Mouse (Mus musculus): Measurements from ENCODE around the gene Mms19. TPM values are rescaled to one million over a fixed set of nuclear protein-coding genes. Genes with fewer than 3 reads are reported as not detected.

Mms19 gene
- total RNA-seq, 2 experiments from 2014 or later = 13.2 to 17.2 TPM

GRCm38 (mm10) chr19:42000446-42000958 is 19.5 kb upstream of the Mms19 start:
- intact Hi-C loops (cut with DNase I) = no loop called here
- no peak for DNase-seq (ENCODE audit: low spot score)

- intact Hi-C loops (cut with DNase I) = loop anchor here (2.0 kb wide), 1 partner anchor 17 kb away; no protein-coding TSS in a partner anchor
- no peak for DNase-seq (ENCODE audit: low spot score)
Observed at GRCm38 (mm10) chr19:41999688-42000283, 18.8 kb upstream of the Mms19 start.

GRCm38 (mm10) chr19:41998770-41999548 is 18.0 kb upstream of the Mms19 start:
- intact Hi-C loops (cut with DNase I) = loop anchor here (2.0 kb wide), 1 partner anchor 16 kb away; no protein-coding TSS in a partner anchor
- DNase-seq (ENCODE audit: low spot score) = no peak

- DNase-seq (ENCODE audit: low spot score) = no peak
- intact Hi-C loops (cut with DNase I) = no loop called here
Observed at GRCm38 (mm10) chr19:41997090-41997489, 16.1 kb upstream of the Mms19 start.

- intact Hi-C loops (cut with DNase I) = no loop called here
- DNase-seq (ENCODE audit: low spot score) = no peak
Observed at GRCm38 (mm10) chr19:41995483-41995882, 14.5 kb upstream of the Mms19 start.

- DNase-seq (ENCODE audit: low spot score) = no peak
- intact Hi-C loops (cut with DNase I) = no loop called here
Observed at GRCm38 (mm10) chr19:41994023-41994422, 13.1 kb upstream of the Mms19 start.

- intact Hi-C loops (cut with DNase I) = no loop called here
- DNase-seq (ENCODE audit: low spot score) = peak; percentile 55
Observed at GRCm38 (mm10) chr19:41993484-41993883, 12.5 kb upstream of the Mms19 start.

- intact Hi-C loops (cut with DNase I) = no loop called here
- DNase-seq (ENCODE audit: low spot score) = no peak
Observed at GRCm38 (mm10) chr19:41992971-41993370, 12.0 kb upstream of the Mms19 start.

- no peak for DNase-seq (ENCODE audit: low spot score)
- intact Hi-C loops (cut with DNase I) = no loop called here
Observed at GRCm38 (mm10) chr19:41991926-41992477, 11.0 kb upstream of the Mms19 start.

GRCm38 (mm10) chr19:41989810-41990209 is 8.9 kb upstream of the Mms19 start:
- intact Hi-C loops (cut with DNase I) = loop anchor here (5.0 kb wide), 1 partner anchor 87 kb away; no protein-coding TSS in a partner anchor

GRCm38 (mm10) chr19:41987206-41987605 is 6.2 kb upstream of the Mms19 start:
- DNase-seq (ENCODE audit: low spot score) = no peak
- intact Hi-C loops (cut with DNase I) = loop anchor here (5.0 kb wide), 1 partner anchor 90 kb away; no protein-coding TSS in a partner anchor

More at GRCm38 (mm10) chr19:41989810-41990209, 8.9 kb upstream of the Mms19 start:
- no peak for DNase-seq (ENCODE audit: low spot score)

GRCm38 (mm10) chr19:41985994-41986393 is 5.0 kb upstream of the Mms19 start:
- intact Hi-C loops (cut with DNase I) = loop anchor here (5.0 kb wide), 1 partner anchor 91 kb away; no protein-coding TSS in a partner anchor
- no peak for DNase-seq (ENCODE audit: low spot score)

- no peak for DNase-seq (ENCODE audit: low spot score)
- intact Hi-C loops (cut with DNase I) = loop anchor here (2.0 to 5.0 kb wide), 3 partner anchors 16 to 50 kb away; partner anchors contain the start of genes Exosc1 and Zdhhc16
Observed at GRCm38 (mm10) chr19:41982791-41983150, 1.8 kb upstream of the Mms19 start.

- intact Hi-C loops (cut with DNase I) = loop anchor here (2.0 to 5.0 kb wide), 3 partner anchors 17 to 50 kb away; partner anchors contain the start of genes Exosc1 and Zdhhc16
- DNase-seq (ENCODE audit: low spot score) = peak; percentile 43
Observed at GRCm38 (mm10) chr19:41981931-41982790, 1.2 kb upstream of the Mms19 start.

GRCm38 (mm10) chr19:41981595-41981927 is 604 bp upstream of the Mms19 start, which contains the start of gene Ubtd1:
Ubtd1 (plus strand) TSS chr19:41981763.
- intact Hi-C loops (cut with DNase I) = loop anchor here (5.0 kb wide), 1 partner anchor 49 kb away; the partner anchor contains the start of genes Exosc1 and Zdhhc16
- no peak for DNase-seq (ENCODE audit: low spot score)

- intact Hi-C loops (cut with DNase I) = loop anchor here (5.0 kb wide), 1 partner anchor 48 kb away; the partner anchor contains the start of genes Exosc1 and Zdhhc16
- DNase-seq (ENCODE audit: low spot score) = no peak
Observed at GRCm38 (mm10) chr19:41980422-41980818, 537 bp downstream of the Mms19 start.

GRCm38 (mm10) chr19:41973891-41974794 is 6.8 kb downstream of the Mms19 start:
- DNase-seq (ENCODE audit: low spot score) = no peak
- intact Hi-C loops (cut with DNase I) = no loop called here

- intact Hi-C loops (cut with DNase I) = no loop called here
Observed at GRCm38 (mm10) chr19:41969618-41970017, 11.3 kb downstream of the Mms19 start.

More at GRCm38 (mm10) chr19:41969618-41970017, 11.3 kb downstream of the Mms19 start:
- no peak for DNase-seq (ENCODE audit: low spot score)
